Comparison of ENCODE assay signal across 8 mouse cellular contexts in genomic region chr19:7217926-7218267, GRCm38 (mm10). TPM values are rescaled to one million over a fixed set of nuclear protein-coding genes. Genes with fewer than 3 reads are reported as not detected.
A peak's percentile ranks its signal among the peaks of the same experiment; 100 is the strongest.
DNase-seq lines count a peak whose midpoint lies in the region; ATAC-seq and TF ChIP-seq lines count a peak whose summit lies in the region.

No protein-coding gene starts in this region.

- 7% methylated on average over 6 of the region's 6 CpGs for WGBS in heart, embryonic 13.5 days
- WGBS in hindbrain, postnatal 0 days = 9% methylated on average over 6 of the region's 6 CpGs
- WGBS in midbrain, embryonic 13.5 days = 11% methylated on average over 6 of the region's 6 CpGs

- no peak for ATAC-seq in heart, embryonic 13.5 days (ENCODE audit: extremely low read depth, insufficient number of reproducible peaks, low FRiP score, low TSS enrichment)
- ATAC-seq in hindbrain, postnatal 0 days = no peak
- ATAC-seq in midbrain, embryonic 13.5 days = peak; percentile 46; the same call in 1 of the 2 replicates

- no peaks in the 10 kb centered on the region for H3K9me3 ChIP-seq in heart, embryonic 13.5 days
- no peaks in the 10 kb centered on the region for H3K9me3 ChIP-seq in hindbrain, postnatal 0 days (ENCODE audit: low read length)
- no peaks in the 10 kb centered on the region for H3K9me3 ChIP-seq in midbrain, embryonic 13.5 days

- H3K27ac ChIP-seq in heart, embryonic 13.5 days (replicated peaks) = no peak overlapping the region
- H3K27ac ChIP-seq in cortical plate, adult 2 months (ENCODE audit: insufficient read depth, low read length) = no peak overlapping the region
- no peak overlapping the region for H3K27ac ChIP-seq in hindbrain, postnatal 0 days
- H3K27ac ChIP-seq in midbrain, embryonic 13.5 days = no peak overlapping the region

- peak overlapping the region; percentile 75 for H3K4me3 ChIP-seq in heart, embryonic 13.5 days
- H3K4me3 ChIP-seq in cortical plate, adult 2 months (ENCODE audit: insufficient read depth, low read length) = 0 out of 2 replicates have a peak overlapping the region, but pooled peaks have one; percentile 82
- peak overlapping the region; percentile 91 for H3K4me3 ChIP-seq in hindbrain, postnatal 0 days (ENCODE audit: low read length)
- peak overlapping the region; percentile 82 for H3K4me3 ChIP-seq in midbrain, embryonic 13.5 days (replicated peaks)

- H3K4me2 ChIP-seq in heart, embryonic 13.5 days = peak overlapping the region; percentile 70
- H3K4me2 ChIP-seq in hindbrain, postnatal 0 days (ENCODE audit: low read depth, low read length) = peak overlapping the region; percentile 81
- H3K4me2 ChIP-seq in midbrain, embryonic 13.5 days (replicated peaks) = peak overlapping the region; percentile 78

- TF ChIP-seq POLR2A in cortical plate, adult 2 months (IDR thresholded peaks at IDR 0.05; ENCODE audit: extremely low read depth, insufficient read depth, low read length) = no peak

- no peaks in the 10 kb centered on the region for H3K27me3 ChIP-seq in heart, embryonic 13.5 days (replicated peaks)
- no peaks in the 10 kb centered on the region for H3K27me3 ChIP-seq in hindbrain, postnatal 0 days (ENCODE audit: insufficient read depth, low read length)
- no peaks in the 10 kb centered on the region for H3K27me3 ChIP-seq in midbrain, embryonic 13.5 days

- peaks cover 45% of the 10 kb centered on the region for H3K4me1 ChIP-seq in heart, embryonic 13.5 days
- peaks cover 10% of the 10 kb centered on the region for H3K4me1 ChIP-seq in cortical plate, adult 2 months (ENCODE audit: control insufficient read depth, insufficient read depth, low read length)
- H3K4me1 ChIP-seq in hindbrain, postnatal 0 days (ENCODE audit: insufficient read depth, low read length) = peaks cover 7% of the 10 kb centered on the region; the same call in 1 of the 2 replicates
- H3K4me1 ChIP-seq in midbrain, embryonic 13.5 days (replicated peaks) = peaks cover 36% of the 10 kb centered on the region

- peak overlapping the region; percentile 61 for H3K9ac ChIP-seq in heart, embryonic 13.5 days
- H3K9ac ChIP-seq in hindbrain, postnatal 0 days (replicated peaks; ENCODE audit: low read length) = no peak overlapping the region
- peak overlapping the region; percentile 44; the same call in 1 of the 2 replicates for H3K9ac ChIP-seq in midbrain, embryonic 13.5 days (replicated peaks)

- H3K36me3 ChIP-seq in heart, embryonic 13.5 days = peaks cover 33% of the 10 kb centered on the region
- peaks cover 12% of the 10 kb centered on the region for H3K36me3 ChIP-seq in hindbrain, postnatal 0 days (ENCODE audit: insufficient read depth, low read length)
- peaks cover 30% of the 10 kb centered on the region for H3K36me3 ChIP-seq in midbrain, embryonic 13.5 days

- TF ChIP-seq CTCF in cortical plate, adult 2 months (IDR thresholded peaks at IDR 0.05; ENCODE audit: extremely low read depth, insufficient read depth, low read length) = no peak
- TF ChIP-seq CTCF in hindbrain, postnatal 0 days (IDR thresholded peaks at IDR 0.05; ENCODE audit: low read depth) = 0 out of 2 replicates have a peak, but pooled peaks have one; percentile 0

- no peak for DNase-seq in heart, adult 18-20 months
- DNase-seq in hindbrain, postnatal 0 days (ENCODE audit: low spot score) = no peak
- no peak for DNase-seq in gastrocnemius, adult 18-20 months (ENCODE audit: low spot score)
- DNase-seq in spleen, adult 12 weeks (ENCODE audit: low spot score) = no peak
- DNase-seq in urinary bladder, postnatal 4 days (ENCODE audit: low spot score in 2 of 2) = no peak

RNA-seq across cellular contexts. Expression of gene Cox8a, which starts 0.5 kb away (rescaled TPM):
- 1,676 and 1,958 TPM in 2 replicates for polyA plus RNA-seq in heart, embryonic 13.5 days (2015; fragmentation: Nextera tagmentation; extraction: Ambion mirVana)
- 100 to 1,000 TPM; 344 to 429 TPM for total RNA-seq in heart, adult 18-20 months (2021)
- polyA plus RNA-seq in cortical plate, adult 2 months (2012; rRNA removed) = 1,448 and 1,495 TPM in 2 replicates
- total RNA-seq in hindbrain, postnatal 0 days (2014; rRNA removed) = 1,715 and 1,845 TPM in 2 replicates
- polyA plus RNA-seq in hindbrain, postnatal 0 days (2015; fragmentation: Nextera tagmentation; extraction: Ambion mirVana) = 2,044 and 2,080 TPM in 2 replicates
- 750 and 771 TPM in 2 replicates for polyA plus RNA-seq in midbrain, embryonic 13.5 days (2015; fragmentation: Nextera tagmentation; extraction: Ambion mirVana)
- 100 to 1,000 TPM in 1 of 2 experiments, 10 to 100 TPM in 1; 72.3 to 102 TPM for total RNA-seq in gastrocnemius, adult 18-20 months (2021)

RNA-seq across cellular contexts. Expression of gene Otub1, which starts 11.8 kb away (rescaled TPM):
- polyA plus RNA-seq in heart, embryonic 13.5 days (2015; fragmentation: Nextera tagmentation; extraction: Ambion mirVana) = 147 and 160 TPM in 2 replicates
- 10 to 100 TPM; 73.8 to 78.7 TPM for total RNA-seq in heart, adult 18-20 months (2021)
- polyA plus RNA-seq in cortical plate, adult 2 months (2012; rRNA removed) = 265 TPM in 2 replicates
- total RNA-seq in hindbrain, postnatal 0 days (2014; rRNA removed) = 216 and 233 TPM in 2 replicates
- polyA plus RNA-seq in hindbrain, postnatal 0 days (2015; fragmentation: Nextera tagmentation; extraction: Ambion mirVana) = 248 and 253 TPM in 2 replicates
- polyA plus RNA-seq in midbrain, embryonic 13.5 days (2015; fragmentation: Nextera tagmentation; extraction: Ambion mirVana) = 247 and 260 TPM in 2 replicates
- 10 to 100 TPM; 50.8 to 57.0 TPM for total RNA-seq in gastrocnemius, adult 18-20 months (2021)

RNA-seq across cellular contexts. Expression of gene Naa40, which starts 23.1 kb away (rescaled TPM):
- polyA plus RNA-seq in heart, embryonic 13.5 days (2015; fragmentation: Nextera tagmentation; extraction: Ambion mirVana) = 51.0 and 52.1 TPM in 2 replicates
- total RNA-seq in heart, adult 18-20 months (2021) = 10 to 100 TPM; 14.2 to 14.9 TPM
- 62.4 and 64.7 TPM in 2 replicates for polyA plus RNA-seq in cortical plate, adult 2 months (2012; rRNA removed)
- 56.5 and 59.7 TPM in 2 replicates for total RNA-seq in hindbrain, postnatal 0 days (2014; rRNA removed)
- polyA plus RNA-seq in hindbrain, postnatal 0 days (2015; fragmentation: Nextera tagmentation; extraction: Ambion mirVana) = 42.7 and 42.8 TPM in 2 replicates
- 73.7 and 74.6 TPM in 2 replicates for polyA plus RNA-seq in midbrain, embryonic 13.5 days (2015; fragmentation: Nextera tagmentation; extraction: Ambion mirVana)
- total RNA-seq in gastrocnemius, adult 18-20 months (2021) = 10 to 100 TPM; 11.6 to 12.2 TPM

RNA-seq across cellular contexts. Expression of gene Rcor2, which starts 49.2 kb away (rescaled TPM):
- polyA plus RNA-seq in heart, embryonic 13.5 days (2015; fragmentation: Nextera tagmentation; extraction: Ambion mirVana) = 12.7 and 16.5 TPM in 2 replicates
- 1 to 10 TPM; 4.0 to 6.5 TPM for total RNA-seq in heart, adult 18-20 months (2021)
- 18.9 and 21.8 TPM in 2 replicates for polyA plus RNA-seq in cortical plate, adult 2 months (2012; rRNA removed)
- 73.2 and 91.7 TPM in 2 replicates for total RNA-seq in hindbrain, postnatal 0 days (2014; rRNA removed)
- polyA plus RNA-seq in hindbrain, postnatal 0 days (2015; fragmentation: Nextera tagmentation; extraction: Ambion mirVana) = 14.8 and 16.6 TPM in 2 replicates
- polyA plus RNA-seq in midbrain, embryonic 13.5 days (2015; fragmentation: Nextera tagmentation; extraction: Ambion mirVana) = 41.1 and 52.8 TPM in 2 replicates
- 1 to 10 TPM; 2.2 to 2.7 TPM for total RNA-seq in gastrocnemius, adult 18-20 months (2021)
